Mouse (Mus musculus): ENCODE results near the gene Kat8. TPM values are rescaled to one million over a fixed set of nuclear protein-coding genes. Genes with fewer than 3 reads are reported as not detected.

Kat8 gene
- polyA plus RNA-seq, 1 experiment = 12.5 TPM

GRCm38 (mm10) chr7:127967922-127968828, 55.9 kb downstream of the Kat8 start:
- TF ChIP-seq POLR2A (IDR thresholded peaks at IDR 0.05; ENCODE audit: borderline replicate concordance, extremely low read depth, low read depth, low read length) (0 out of 2 replicates have a peak, but pooled peaks have one; percentile 7), CTCF (IDR thresholded peaks at IDR 0.05; ENCODE audit: insufficient read depth, low read length) (no peak)
- Histone ChIP-seq H3K4me3 (replicated peaks; ENCODE audit: extremely low read depth, low read depth, low read length) (peak overlapping the region; percentile 100), H3K4me1 (ENCODE audit: control insufficient read depth, insufficient read depth, low read length) (peaks cover 14% of the 10 kb centered on the region)
- WGBS = 1% methylated on average over 42 of the region's 42 CpGs
- DNase-seq = peak; percentile 79

DNA sequence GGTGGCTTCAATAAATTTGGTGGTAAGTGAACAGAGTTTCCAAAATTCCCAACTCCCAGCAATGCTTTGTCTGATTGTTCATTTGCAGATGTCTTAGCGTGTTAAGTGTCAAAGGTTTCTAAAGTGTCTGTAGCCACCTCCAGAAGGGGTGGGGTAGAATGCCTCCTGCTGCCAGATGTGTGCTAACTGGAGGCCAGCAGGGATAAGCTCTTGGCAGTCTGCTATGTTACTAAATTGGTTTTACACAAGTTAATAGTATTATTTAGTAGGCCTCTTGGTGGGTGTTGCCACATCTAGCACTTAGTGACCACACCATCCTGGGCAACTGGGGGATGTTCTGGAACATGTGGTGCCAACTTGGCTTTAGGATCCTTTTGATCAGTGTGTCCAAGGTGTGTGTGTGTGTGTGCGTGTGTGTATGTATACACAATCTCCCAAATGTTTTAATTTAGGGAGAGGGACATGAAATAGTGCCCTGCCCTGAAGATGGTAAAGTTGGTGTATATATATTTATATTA, 62.2 kb downstream of the Kat8 start:
- Histone ChIP-seq H3K4me1 (ENCODE audit: control insufficient read depth, insufficient read depth, low read length) (peaks cover 6% of the 10 kb centered on the region), H3K4me3 (replicated peaks; ENCODE audit: extremely low read depth, low read depth, low read length) (no peak overlapping the region)
- TF ChIP-seq CTCF (IDR thresholded peaks at IDR 0.05; ENCODE audit: insufficient read depth, low read length) = no peak
- no peak for TF ChIP-seq POLR2A (IDR thresholded peaks at IDR 0.05; ENCODE audit: borderline replicate concordance, extremely low read depth, low read depth, low read length)
- no peak for DNase-seq
- WGBS = 65% methylated on average over 2 of the region's 2 CpGs

Other genes with a start within 250 kb of the Kat8 start
- gene Bcl7c, start 203.6 kb upstream of the Kat8 start, polyA plus RNA-seq (2012; rRNA removed) = 22.0 and 26.8 TPM in 2 replicates
- 20.1 and 21.1 TPM in 2 replicates for gene Ctf1, start 199.8 kb upstream of the Kat8 start, polyA plus RNA-seq (2012; rRNA removed)
- not detected in 2 replicates for gene Ctf2, start 180.3 kb upstream of the Kat8 start, polyA plus RNA-seq (2012; rRNA removed)
- 25.9 and 27.3 TPM in 2 replicates for gene Fbxl19, start 168.0 kb upstream of the Kat8 start, polyA plus RNA-seq (2012; rRNA removed)
- 39.1 and 45.6 TPM in 2 replicates for gene Orai3, start 142.7 kb upstream of the Kat8 start, polyA plus RNA-seq (2012; rRNA removed)
- 10.8 and 15.6 TPM in 2 replicates for gene Setd1a, start 135.8 kb upstream of the Kat8 start, polyA plus RNA-seq (2012; rRNA removed)
- not detected in 2 replicates for gene Gm49388, start 126.9 kb upstream of the Kat8 start, polyA plus RNA-seq (2012; rRNA removed)
- 79.4 and 81.7 TPM in 2 replicates for gene Hsd3b7, start 111.9 kb upstream of the Kat8 start, polyA plus RNA-seq (2012; rRNA removed)
- gene Stx4a, start 88.2 kb upstream of the Kat8 start, polyA plus RNA-seq (2012; rRNA removed) = 63.5 and 77.9 TPM in 2 replicates
- 5.1 and 7.6 TPM in 2 replicates for gene Stx1b, start 88.0 kb upstream of the Kat8 start, polyA plus RNA-seq (2012; rRNA removed)
- gene Zfp646, start 36.3 kb upstream of the Kat8 start, polyA plus RNA-seq (2012; rRNA removed) = 22.0 and 23.4 TPM in 2 replicates
- gene Zfp668, start 35.7 kb upstream of the Kat8 start, polyA plus RNA-seq (2012; rRNA removed) = 6.0 and 6.7 TPM in 2 replicates
- 3.4 and 5.0 TPM in 2 replicates for gene Prss53, start 21.5 kb upstream of the Kat8 start, polyA plus RNA-seq (2012; rRNA removed)
- gene Gm21974, start 17.1 kb upstream of the Kat8 start, polyA plus RNA-seq (2012; rRNA removed) = not detected in 2 replicates
- 176 and 201 TPM in 2 replicates for gene Vkorc1, start 16.9 kb upstream of the Kat8 start, polyA plus RNA-seq (2012; rRNA removed)
- gene Bckdk, start 8.4 kb upstream of the Kat8 start, polyA plus RNA-seq (2012; rRNA removed) = 72.7 and 94.7 TPM in 2 replicates
- 157 and 158 TPM in 2 replicates for gene Prss8, start 17.6 kb downstream of the Kat8 start, polyA plus RNA-seq (2012; rRNA removed)
- gene Prss36, start 34.2 kb downstream of the Kat8 start, polyA plus RNA-seq (2012; rRNA removed) = 14.6 and 17.5 TPM in 2 replicates
- gene Fus, start 54.9 kb downstream of the Kat8 start, polyA plus RNA-seq (2012; rRNA removed) = 221 and 299 TPM in 2 replicates
- gene Pycard, start 81.4 kb downstream of the Kat8 start, polyA plus RNA-seq (2012; rRNA removed) = 28.0 and 66.7 TPM in 2 replicates
- gene Trim72, start 91.4 kb downstream of the Kat8 start, polyA plus RNA-seq (2012; rRNA removed) = 5.1 and 15.4 TPM in 2 replicates
- gene Itgam, start 150.1 kb downstream of the Kat8 start, polyA plus RNA-seq (2012; rRNA removed) = 25.2 and 27.6 TPM in 2 replicates
- gene Gm49368, start 150.2 kb downstream of the Kat8 start, polyA plus RNA-seq (2012; rRNA removed) = 0.07 and 0.12 TPM in 2 replicates
- 20.6 and 25.0 TPM in 2 replicates for gene Itgax, start 217.0 kb downstream of the Kat8 start, polyA plus RNA-seq (2012; rRNA removed)
- 0.50 and 0.56 TPM in 2 replicates for gene Itgad, start 241.9 kb downstream of the Kat8 start, polyA plus RNA-seq (2012; rRNA removed)